Mouse (Mus musculus) brain, adult 2 months (tissue): Measurements from ENCODE around the gene Mmp19.

Experiments used
- DNase-seq: peaks from one replicate; pipeline ENCODE4 v3.0.0; 2011; ENCODE audit warnings: low read depth, low spot score

Gene Mmp19

GRCm38 (mm10) chr10:128850339-128850738 is 59.6 kb downstream of the Mmp19 start:
- no peak for DNase-seq
